Mouse (Mus musculus): ENCODE data around the gene Rgs10.

- no peak for TF ChIP-seq CTCF (IDR thresholded peaks at IDR 0.05; ENCODE audit: low read depth)
- TF ChIP-seq EP300 (IDR thresholded peaks at IDR 0.05; ENCODE audit: low read depth), result no peak
These were observed 20.7 kb upstream of the Rgs10 start for GRCm38 (mm10) chr7:128439251-128439650.

Data from heart, postnatal 0 days (tissue).